Comparison of ENCODE assay signal across 10 mouse cellular contexts in genomic region chr11:77787707-77788106, GRCm38 (mm10). TPM values are rescaled to one million over a fixed set of nuclear protein-coding genes. Genes with fewer than 3 reads are reported as not detected.
DNase-seq lines count a peak whose midpoint lies in the region; ATAC-seq and TF ChIP-seq lines count a peak whose summit lies in the region.
"Had no signal": no experiment of that assay in that cellular context is flagged by ENCODE, and none has a peak within 500 bp of the region (broad histone marks: within the 10 kb centered on the region; RNA-seq: fewer than 3 reads in every experiment).

Gm10277 (minus strand) TSS chr11:77787747.

- H3K9me3 ChIP-seq in heart, embryonic 13.5 days, result no peaks in the 10 kb centered on the region
- no peaks in the 10 kb centered on the region for H3K9me3 ChIP-seq in megakaryocyte, embryonic 14.5 days
- H3K9me3 ChIP-seq in intestine, postnatal 0 days (ENCODE audit: control insufficient read depth), result no peaks in the 10 kb centered on the region
- no peaks in the 10 kb centered on the region for H3K9me3 ChIP-seq in stomach, embryonic 16.5 days (replicated peaks; ENCODE audit: control insufficient read depth, low read length)

- no peak within 1 kb of the TSS for H3K4me3 ChIP-seq in heart, embryonic 13.5 days
- H3K4me3 ChIP-seq in megakaryocyte, embryonic 14.5 days (replicated peaks), result peak within 1 kb of the TSS; percentile 87
- no peak within 1 kb of the TSS for H3K4me3 ChIP-seq in intestine, postnatal 0 days (ENCODE audit: low read depth, low read length)
- no peak within 1 kb of the TSS for H3K4me3 ChIP-seq in stomach, embryonic 16.5 days (replicated peaks; ENCODE audit: low read length)

- peak within 1 kb of the TSS; percentile 72 for H3K9ac ChIP-seq in heart, embryonic 13.5 days
- H3K9ac ChIP-seq in intestine, postnatal 0 days (ENCODE audit: low read depth, low read length), result peak within 1 kb of the TSS; percentile 50
- H3K9ac ChIP-seq in stomach, embryonic 16.5 days (ENCODE audit: low read length), result no peak within 1 kb of the TSS

- H3K27ac ChIP-seq in heart, embryonic 13.5 days (replicated peaks), result peak within 1 kb of the TSS; percentile 97
- H3K27ac ChIP-seq in intestine, postnatal 0 days (ENCODE audit: low read depth, low read length), result peak within 1 kb of the TSS; percentile 98
- H3K27ac ChIP-seq in stomach, embryonic 16.5 days (ENCODE audit: low read length), result peak within 1 kb of the TSS; percentile 97

- TF ChIP-seq CTCF in intestine, postnatal 0 days (IDR thresholded peaks at IDR 0.05; ENCODE audit: low read depth), result no peak

- H3K36me3 ChIP-seq in heart, embryonic 13.5 days, result no peaks in the 10 kb centered on the region
- H3K36me3 ChIP-seq in megakaryocyte, embryonic 14.5 days (replicated peaks; ENCODE audit: low read length), result no peaks in the 10 kb centered on the region
- no peaks in the 10 kb centered on the region for H3K36me3 ChIP-seq in intestine, postnatal 0 days (ENCODE audit: control insufficient read depth, insufficient read depth)
- H3K36me3 ChIP-seq in stomach, embryonic 16.5 days (ENCODE audit: control insufficient read depth, insufficient read depth, low read length), result no peaks in the 10 kb centered on the region

- WGBS in heart, embryonic 13.5 days, result 66% methylated on average over 5 of the region's 5 CpGs
- WGBS in intestine, postnatal 0 days, result 89% methylated on average over 5 of the region's 5 CpGs
- WGBS in stomach, embryonic 16.5 days, result 78% methylated on average over 5 of the region's 5 CpGs

- ATAC-seq in heart, embryonic 13.5 days (ENCODE audit: extremely low read depth, insufficient number of reproducible peaks, low FRiP score, low TSS enrichment), result no peak
- no peak for ATAC-seq in megakaryocyte, adult 5-6 weeks (ENCODE audit: poor library complexity, severe bottlenecking)
- ATAC-seq in intestine, postnatal 0 days, result no peak
- no peak for ATAC-seq in stomach, embryonic 16.5 days (ENCODE audit: insufficient read depth, low FRiP score)

- H3K27me3 ChIP-seq in heart, embryonic 13.5 days (replicated peaks), result no peaks in the 10 kb centered on the region
- no peaks in the 10 kb centered on the region for H3K27me3 ChIP-seq in megakaryocyte, embryonic 14.5 days (replicated peaks)
- no peaks in the 10 kb centered on the region for H3K27me3 ChIP-seq in intestine, postnatal 0 days (replicated peaks; ENCODE audit: control insufficient read depth, insufficient read depth, low read length)
- no peaks in the 10 kb centered on the region for H3K27me3 ChIP-seq in stomach, embryonic 16.5 days (ENCODE audit: control insufficient read depth, insufficient read depth, low read length)

- no peak for DNase-seq in heart, adult 18-20 months
- DNase-seq in urinary bladder, postnatal 4 days (ENCODE audit: low spot score in 2 of 2), result no peak
- no peak for DNase-seq in layer of hippocampus, adult 11-12 months (ENCODE audit: low spot score)

- peaks cover 82% of the 10 kb centered on the region for H3K4me1 ChIP-seq in heart, embryonic 13.5 days
- H3K4me1 ChIP-seq in megakaryocyte, embryonic 14.5 days, result peaks cover 98% of the 10 kb centered on the region
- H3K4me1 ChIP-seq in intestine, postnatal 0 days (replicated peaks; ENCODE audit: control insufficient read depth, insufficient read depth, low read length), result peaks cover 36% of the 10 kb centered on the region
- H3K4me1 ChIP-seq in stomach, embryonic 16.5 days (ENCODE audit: control insufficient read depth, insufficient read depth, low read length), result peaks cover 60% of the 10 kb centered on the region

- H3K4me2 ChIP-seq in heart, embryonic 13.5 days, result no peak within 1 kb of the TSS
- H3K4me2 ChIP-seq in intestine, postnatal 0 days (replicated peaks; ENCODE audit: low read depth), result no peak within 1 kb of the TSS
- no peak within 1 kb of the TSS for H3K4me2 ChIP-seq in stomach, embryonic 16.5 days (ENCODE audit: low read depth, low read length)

RNA-seq across cellular contexts. Expression of gene Gm10277, which starts in this region (rescaled TPM):
- polyA plus RNA-seq in heart, embryonic 13.5 days (2015; fragmentation: Nextera tagmentation; extraction: Ambion mirVana), result 1.1 and 1.3 TPM in 2 replicates
- total RNA-seq in heart, adult 18-20 months (2021), result not detected
- not detected in 2 replicates for polyA plus RNA-seq in megakaryocyte, embryonic 14.5 days (2012; ENCODE audit: insufficient read depth, low replicate concordance)
- not detected in 2 replicates for total RNA-seq in megakaryocyte, adult 5-6 weeks (2015)
- 0.40 TPM in 1 of 2 replicates, not detected in the other for total RNA-seq in megakaryocyte, adult 5-6 weeks (2017)
- polyA plus RNA-seq in intestine, postnatal 0 days (2015; fragmentation: Nextera tagmentation; extraction: Ambion mirVana), result 0.53 and 0.72 TPM in 2 replicates
- 1.2 and 1.4 TPM in 2 replicates for polyA plus RNA-seq in stomach, embryonic 16.5 days (2015; fragmentation: Nextera tagmentation; extraction: Ambion mirVana)
- total RNA-seq: adrenal gland, postnatal 36 days; megakaryocyte progenitor cell, adult 5-6 weeks had no signal
